Mouse (Mus musculus) G1E (cell line): ENCODE data around the gene Fbf1.

ENCODE experiments used
- CTCF ChIP-seq: IDR thresholded peaks from 2 replicates; pipeline ENCODE4 v1.5.1; 2012; ENCODE audit warnings: low read depth, low read length, inconsistent platforms, mixed read lengths
- GATA2 ChIP-seq: IDR thresholded peaks from 2 replicates; pipeline ENCODE4 v1.6.1; 2012; ENCODE audit warnings: low read depth, low read length, inconsistent platforms, borderline replicate concordance

DNA sequence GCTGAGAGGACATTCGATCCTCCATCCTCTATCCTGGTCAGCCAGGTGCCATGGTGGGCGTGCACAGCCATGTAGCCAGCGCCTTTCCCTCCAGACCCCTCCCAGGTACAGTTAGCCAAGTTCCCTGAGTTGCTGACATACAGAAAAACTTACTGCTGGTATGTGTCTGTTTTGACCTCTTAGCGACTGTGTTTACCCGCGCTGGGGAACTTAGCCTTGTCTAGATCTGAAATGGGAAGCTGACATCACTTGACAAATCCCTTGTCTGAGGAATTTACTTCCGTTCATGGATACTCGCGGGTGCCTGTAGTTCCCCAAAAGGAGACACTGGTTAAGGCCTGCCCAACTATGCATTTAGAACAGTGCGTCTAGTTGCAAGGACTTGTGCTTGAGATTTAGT lies 57.4 kb downstream of the Fbf1 start:
- no peak for TF ChIP-seq CTCF
- no peak for TF ChIP-seq GATA2
